Mouse (Mus musculus): Measurements from ENCODE around the gene Lypd4.
A peak's percentile ranks its signal among the peaks of the same experiment; 100 is the strongest.
"Not testable (repeated sequence)": the region's sequence is repeated elsewhere in the genome, so short reads cannot be mapped to it uniquely, and the experiment has no call there.

Gene Lypd4

GRCm38 (mm10) chr7:24887096-24887495 lies 17.4 kb upstream of the Lypd4 start:
- DNase-seq = no peak

- no peak for DNase-seq
These were observed 16.5 kb upstream of the Lypd4 start for GRCm38 (mm10) chr7:24886308-24886633.

GRCm38 (mm10) chr7:24885468-24886307 lies 15.9 kb upstream of the Lypd4 start:
- no peak for DNase-seq

- no peak for DNase-seq
These were observed 15.1 kb upstream of the Lypd4 start for GRCm38 (mm10) chr7:24884693-24885291.

- peak; percentile 99 for DNase-seq
These were observed 14.4 kb upstream of the Lypd4 start, which contains the start of gene Rps19 for GRCm38 (mm10) chr7:24883896-24884692. TSS of gene Rps19 (plus strand) at chr7:24884371.

- DNase-seq = no peak
These were observed 12.9 kb upstream of the Lypd4 start for GRCm38 (mm10) chr7:24882416-24883199.

- no peak for DNase-seq
These were observed 9.9 kb upstream of the Lypd4 start for GRCm38 (mm10) chr7:24879620-24880019.

GRCm38 (mm10) chr7:24877588-24877987 lies 7.8 kb upstream of the Lypd4 start:
- no peak for DNase-seq

GRCm38 (mm10) chr7:24869080-24869479 lies 661 bp downstream of the Lypd4 start:
- DNase-seq = no peak

- DNase-seq = no peak
These were observed 5.6 kb downstream of the Lypd4 start for GRCm38 (mm10) chr7:24864156-24864555.

- no peak for DNase-seq
These were observed 6.9 kb downstream of the Lypd4 start for GRCm38 (mm10) chr7:24862853-24863252.

- no peak for DNase-seq
These were observed 7.8 kb downstream of the Lypd4 start, which contains the start of gene Gm9844 for GRCm38 (mm10) chr7:24861913-24862312. TSS of gene Gm9844 (plus strand) at chr7:24862213.

- no peak for DNase-seq
These were observed 10.5 kb downstream of the Lypd4 start for GRCm38 (mm10) chr7:24859234-24859633.

- no peak for DNase-seq
These were observed 13.2 kb downstream of the Lypd4 start for GRCm38 (mm10) chr7:24856460-24857120.

- DNase-seq = no peak
These were observed 16.0 kb downstream of the Lypd4 start for GRCm38 (mm10) chr7:24853695-24854094.

GRCm38 (mm10) chr7:24853233-24853563 lies 16.5 kb downstream of the Lypd4 start:
- DNase-seq = no peak

- DNase-seq = no peak
These were observed 17.0 kb downstream of the Lypd4 start for GRCm38 (mm10) chr7:24852557-24853232.

- DNase-seq = no peak
These were observed 18.0 kb downstream of the Lypd4 start for GRCm38 (mm10) chr7:24851596-24852325.

GRCm38 (mm10) chr7:24850899-24851303 lies 18.8 kb downstream of the Lypd4 start:
- no peak for DNase-seq

- DNase-seq = peak; percentile 26
These were observed 19.6 kb downstream of the Lypd4 start for GRCm38 (mm10) chr7:24850162-24850561.

- DNase-seq = not testable (repeated sequence)
These were observed 23.2 kb downstream of the Lypd4 start for GRCm38 (mm10) chr7:24846576-24846975.

Measured in right cerebral cortex, postnatal 14 days (tissue).